Mouse (Mus musculus): Measurements from ENCODE around the gene Ift22.

DNA sequence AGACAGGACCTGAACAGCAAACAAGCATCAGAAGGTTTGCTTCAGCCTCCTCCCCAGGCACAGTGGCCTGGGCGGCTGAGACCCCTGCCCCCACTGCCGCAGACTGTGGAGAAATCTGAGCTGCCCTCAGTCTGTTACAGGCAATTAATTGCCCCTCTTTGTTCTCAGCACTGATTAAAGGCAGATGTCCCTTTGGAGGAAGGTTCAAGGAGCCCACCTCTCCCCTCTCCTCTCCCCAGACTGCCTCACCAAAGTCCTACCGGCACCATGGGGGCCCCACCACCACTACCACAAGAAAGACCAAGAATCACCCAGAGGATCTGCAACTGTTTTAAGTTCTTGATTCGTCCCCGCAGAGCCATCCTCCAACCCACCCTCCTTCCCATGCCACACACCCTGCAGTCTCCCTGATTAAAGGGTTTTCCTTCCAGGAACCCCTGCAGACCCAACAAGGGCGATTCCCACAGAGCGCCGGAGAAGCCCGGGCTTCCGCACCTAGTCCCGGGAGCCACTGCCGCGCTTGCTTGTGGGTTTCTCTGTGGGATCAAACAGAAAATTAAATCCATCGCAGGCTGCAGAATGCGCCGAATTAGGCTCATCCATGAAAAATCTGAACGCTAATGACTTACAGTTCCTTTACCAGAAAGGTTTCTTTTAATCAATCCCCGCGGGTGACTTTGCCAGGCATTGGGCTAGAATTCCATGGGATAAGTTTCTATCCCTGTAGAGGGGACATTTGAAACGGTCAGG lies 46.6 kb upstream of the Ift22 start:
- TF ChIP-seq CTCF (IDR thresholded peaks at IDR 0.05; ENCODE audit: low read depth, low read length): no peak
- TF ChIP-seq TAL1 (conservative IDR thresholded peaks at IDR 0.05; ENCODE audit: low read depth, low read length): no peak

All from G1E (cell line).